Mouse (Mus musculus) olfactory bulb, adult 2 months (tissue): ENCODE data around the gene Slc6a18.
A peak's percentile ranks its signal among the peaks of the same experiment; 100 is the strongest.

Source experiments
- CTCF ChIP-seq: fragments of 200-500 bp; IDR thresholded peaks from 2 replicates; pipeline ENCODE4 v1.5.1; 2012; ENCODE audit warnings: low read depth, mild to moderate bottlenecking, low read length, moderate library complexity; ENCODE audit not compliant: insufficient read depth
- POLR2A ChIP-seq: fragments of 200-500 bp; IDR thresholded peaks from 2 replicates; pipeline ENCODE4 v1.6.1; 2012; ENCODE audit warnings: mild to moderate bottlenecking, low read depth, low read length, moderate library complexity; ENCODE audit not compliant: insufficient read depth

DNA sequence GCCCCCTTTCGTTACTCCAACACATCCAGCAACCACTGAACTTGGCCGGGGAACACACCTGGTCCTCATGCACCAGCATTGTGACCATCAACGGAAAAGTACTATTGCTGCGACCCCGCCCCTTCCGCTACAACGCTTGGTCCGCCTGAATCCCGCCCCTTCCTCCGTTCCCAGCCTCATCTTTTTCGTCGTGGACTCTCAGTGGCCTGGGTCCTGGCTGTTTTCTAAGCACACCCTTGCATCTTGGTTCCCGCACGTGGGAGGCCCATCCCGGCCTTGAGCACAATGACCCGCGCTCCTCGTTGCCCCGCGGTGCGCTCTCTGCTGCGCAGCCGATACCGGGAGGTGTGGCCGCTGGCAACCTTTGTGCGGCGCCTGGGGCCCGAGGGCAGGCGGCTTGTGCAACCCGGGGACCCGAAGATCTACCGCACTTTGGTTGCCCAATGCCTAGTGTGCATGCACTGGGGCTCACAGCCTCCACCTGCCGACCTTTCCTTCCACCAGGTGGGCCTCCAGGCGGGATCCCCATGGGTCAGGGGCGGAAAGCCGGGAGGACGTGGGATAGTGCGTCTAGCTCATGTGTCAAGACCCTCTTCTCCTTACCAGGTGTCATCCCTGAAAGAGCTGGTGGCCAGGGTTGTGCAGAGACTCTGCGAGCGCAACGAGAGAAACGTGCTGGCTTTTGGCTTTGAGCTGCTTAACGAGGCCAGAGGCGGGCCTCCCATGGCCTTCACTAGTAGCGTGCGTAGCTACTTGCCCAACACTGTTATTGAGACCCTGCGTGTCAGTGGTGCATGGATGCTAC is 50.9 kb downstream of the Slc6a18 start, which contains the start of gene Tert:
- TF ChIP-seq POLR2A (no peak), CTCF (0 out of 2 replicates have a peak, but pooled peaks have one; percentile 19)
